Mouse (Mus musculus): ENCODE results near the gene Dusp6.

- no peak for TF ChIP-seq CTCF (IDR thresholded peaks at IDR 0.05; ENCODE audit: low read depth)
- no peak for TF ChIP-seq EP300 (IDR thresholded peaks at IDR 0.05; ENCODE audit: low read depth)
These were observed 6.3 kb downstream of the Dusp6 start for GRCm38 (mm10) chr10:99269301-99269701.
